Mouse (Mus musculus): ENCODE results near the gene Kif26b. TPM values are rescaled to one million over a fixed set of nuclear protein-coding genes. Genes with fewer than 3 reads are reported as not detected.

The Kif26b gene
- polyA plus RNA-seq, 1 experiment from 2014 or later = 8.7 TPM

DNA sequence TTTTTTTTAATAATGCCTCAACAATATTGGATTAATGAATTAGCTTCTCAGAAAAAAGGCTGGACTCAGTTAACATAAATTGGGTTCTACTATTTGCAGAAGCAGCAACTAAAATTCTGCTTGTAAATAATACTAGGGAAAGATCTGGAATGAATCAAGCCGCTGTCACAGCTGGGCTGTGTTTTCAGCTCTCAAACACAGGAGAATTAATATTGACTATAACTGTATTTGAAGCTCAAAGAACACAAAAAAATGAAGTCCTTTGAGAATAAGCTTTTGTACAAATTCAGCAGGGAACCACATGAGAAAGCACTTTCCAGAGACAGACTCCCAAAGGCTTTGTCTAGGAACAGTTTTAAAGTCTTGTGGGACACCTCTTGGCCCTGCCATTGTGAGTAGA lies 134.6 kb downstream of the Kif26b start:
- WGBS = 75% methylated on average over 1 of the region's 1 CpGs
- ATAC-seq = no peak

DNA sequence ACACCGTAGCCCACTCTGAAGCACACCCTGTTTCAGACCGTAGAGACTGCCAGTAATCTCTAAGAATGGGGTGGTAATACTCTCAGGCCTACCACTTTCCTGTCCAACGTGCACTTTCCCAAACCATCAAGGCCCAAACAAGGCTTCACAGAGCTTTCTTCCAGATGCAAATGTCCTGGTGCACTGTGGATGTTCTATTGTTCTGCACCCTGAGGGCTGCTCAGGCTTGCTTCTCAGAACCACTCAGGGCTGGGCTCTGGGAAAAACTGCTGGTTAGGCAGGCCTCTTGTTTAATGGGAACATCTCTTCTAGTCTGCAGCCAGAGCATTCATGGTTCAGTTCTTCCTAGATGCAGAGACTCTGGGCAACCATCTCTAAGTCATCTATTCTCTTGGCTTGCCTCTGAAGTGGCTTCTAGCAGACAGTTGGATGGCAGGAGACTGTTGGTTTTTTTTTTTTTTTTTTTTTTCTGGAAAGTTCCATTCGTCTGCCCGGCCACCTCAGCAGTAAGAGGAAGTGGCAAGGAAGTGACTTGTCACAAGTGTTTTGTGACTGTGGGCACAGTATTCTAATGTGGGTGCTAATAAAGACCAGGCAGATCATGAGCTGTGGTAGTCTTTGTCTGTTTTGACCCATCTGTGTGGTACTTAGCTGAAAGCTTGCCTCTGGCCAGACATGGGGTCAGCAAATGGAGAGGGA lies 135.5 kb downstream of the Kif26b start:
- no peaks in the 10 kb centered on the region for H3K9me3 ChIP-seq (ENCODE audit: control insufficient read depth, low read length)
- H3K27me3 ChIP-seq (replicated peaks; ENCODE audit: control insufficient read depth, insufficient read depth, low read length) = no peaks in the 10 kb centered on the region
- no peak for ATAC-seq
- H3K27ac ChIP-seq (ENCODE audit: low read depth, low read length) = no peak overlapping the region
- H3K9ac ChIP-seq (ENCODE audit: low read depth, low read length) = no peak overlapping the region
- no peak overlapping the region for H3K4me3 ChIP-seq (ENCODE audit: low read length)
- 72% methylated on average over 5 of the region's 5 CpGs for WGBS
- H3K4me1 ChIP-seq (ENCODE audit: control insufficient read depth, insufficient read depth, low read depth, low read length) = no peaks in the 10 kb centered on the region
- no peaks in the 10 kb centered on the region for H3K36me3 ChIP-seq (ENCODE audit: control insufficient read depth, insufficient read depth, low read length)
- H3K4me2 ChIP-seq (ENCODE audit: low read length) = no peak overlapping the region

More for the DNA sequence above, 134.6 kb downstream of the Kif26b start:
- no peaks in the 10 kb centered on the region for H3K36me3 ChIP-seq (ENCODE audit: control insufficient read depth, insufficient read depth, low read length)
- no peak overlapping the region for H3K27ac ChIP-seq (ENCODE audit: low read depth, low read length)
- no peaks in the 10 kb centered on the region for H3K4me1 ChIP-seq (ENCODE audit: control insufficient read depth, insufficient read depth, low read depth, low read length)
- no peak overlapping the region for H3K4me2 ChIP-seq (ENCODE audit: low read length)
- no peak overlapping the region for H3K9ac ChIP-seq (ENCODE audit: low read depth, low read length)
- H3K9me3 ChIP-seq (ENCODE audit: control insufficient read depth, low read length) = no peaks in the 10 kb centered on the region
- no peak overlapping the region for H3K4me3 ChIP-seq (ENCODE audit: low read length)
- no peaks in the 10 kb centered on the region for H3K27me3 ChIP-seq (replicated peaks; ENCODE audit: control insufficient read depth, insufficient read depth, low read length)

DNA sequence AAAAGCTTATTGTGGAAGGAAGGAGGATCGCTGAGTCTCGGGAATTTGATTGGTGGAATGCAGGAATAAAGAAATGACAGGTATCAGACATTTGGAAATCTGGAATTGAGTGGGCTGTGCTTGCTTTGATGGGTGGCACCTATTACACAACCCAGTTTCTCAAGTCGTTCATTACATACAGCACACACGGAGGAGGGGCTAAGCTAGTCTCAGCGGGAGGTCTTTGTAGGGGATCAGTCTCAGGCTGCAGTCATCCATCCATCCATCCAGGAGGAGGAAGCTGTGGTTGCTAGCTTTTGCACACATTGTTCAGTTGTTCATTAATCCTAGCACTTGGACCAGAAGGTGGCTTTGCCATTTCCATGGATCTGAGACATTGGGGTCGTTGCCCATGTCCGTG lies 137.6 kb downstream of the Kif26b start:
- ATAC-seq = no peak
- Histone ChIP-seq H3K36me3 (ENCODE audit: control insufficient read depth, insufficient read depth, low read length) (no peaks in the 10 kb centered on the region), H3K27ac (ENCODE audit: low read depth, low read length) (no peak overlapping the region), H3K9me3 (ENCODE audit: control insufficient read depth, low read length) (no peaks in the 10 kb centered on the region), H3K27me3 (replicated peaks; ENCODE audit: control insufficient read depth, insufficient read depth, low read length) (no peaks in the 10 kb centered on the region), H3K9ac (ENCODE audit: low read depth, low read length) (no peak overlapping the region), H3K4me2 (ENCODE audit: low read length) (no peak overlapping the region), H3K4me3 (ENCODE audit: low read length) (no peak overlapping the region), H3K4me1 (ENCODE audit: control insufficient read depth, insufficient read depth, low read depth, low read length) (no peaks in the 10 kb centered on the region)
- 74% methylated on average over 7 of the region's 7 CpGs for WGBS

DNA sequence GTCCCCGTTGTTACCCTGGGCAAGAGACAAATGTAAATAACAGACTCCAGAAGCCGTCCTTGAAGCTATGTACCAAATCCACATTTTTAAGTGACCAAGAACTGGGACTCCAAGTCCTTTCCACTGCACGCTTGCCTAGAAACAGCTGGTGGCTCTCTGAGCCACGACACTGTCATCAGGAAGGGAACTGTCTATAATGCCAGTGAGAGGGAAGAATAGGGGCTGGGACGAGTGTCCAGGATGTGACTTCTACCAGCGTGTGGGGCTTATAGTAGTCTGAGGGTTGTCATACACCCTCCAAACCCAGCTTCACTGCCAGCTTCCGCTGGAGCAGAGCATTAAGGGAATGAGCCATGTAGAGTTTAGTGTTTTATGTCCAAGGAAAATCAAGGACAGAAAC lies 138.9 kb downstream of the Kif26b start:
- H3K4me3 ChIP-seq (ENCODE audit: low read length) = no peak overlapping the region
- no peaks in the 10 kb centered on the region for H3K27me3 ChIP-seq (replicated peaks; ENCODE audit: control insufficient read depth, insufficient read depth, low read length)
- peaks cover 6% of the 10 kb centered on the region; the same call in 1 of the 2 replicates for H3K4me1 ChIP-seq (ENCODE audit: control insufficient read depth, insufficient read depth, low read depth, low read length)
- no peaks in the 10 kb centered on the region for H3K36me3 ChIP-seq (ENCODE audit: control insufficient read depth, insufficient read depth, low read length)
- ATAC-seq = no peak
- 79% methylated on average over 7 of the region's 7 CpGs for WGBS
- no peak overlapping the region for H3K9ac ChIP-seq (ENCODE audit: low read depth, low read length)
- H3K27ac ChIP-seq (ENCODE audit: low read depth, low read length) = no peak overlapping the region
- no peak overlapping the region for H3K4me2 ChIP-seq (ENCODE audit: low read length)
- no peaks in the 10 kb centered on the region for H3K9me3 ChIP-seq (ENCODE audit: control insufficient read depth, low read length)

DNA sequence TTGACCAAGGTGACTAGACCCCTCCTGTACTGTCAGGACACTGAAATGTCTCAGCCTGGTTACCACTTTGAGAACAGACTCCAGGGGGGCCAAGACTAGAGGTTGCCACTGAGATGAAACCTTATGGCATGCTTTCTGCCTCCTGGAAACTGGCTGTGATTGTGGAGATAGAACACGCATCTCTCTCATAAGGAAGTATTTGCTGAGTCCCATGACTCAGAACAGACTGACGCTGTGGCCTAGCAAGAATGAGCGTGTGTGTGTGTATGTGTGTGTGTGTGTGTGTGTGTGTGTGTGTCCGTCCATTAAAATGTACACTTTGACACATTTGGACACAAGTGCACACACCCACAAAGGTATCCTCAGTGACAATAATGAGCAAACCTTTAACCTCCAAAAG lies 140.0 kb downstream of the Kif26b start:
- Histone ChIP-seq H3K27ac (ENCODE audit: low read depth, low read length) (no peak overlapping the region), H3K9me3 (ENCODE audit: control insufficient read depth, low read length) (no peaks in the 10 kb centered on the region), H3K4me3 (ENCODE audit: low read length) (no peak overlapping the region), H3K4me2 (ENCODE audit: low read length) (no peak overlapping the region), H3K27me3 (replicated peaks; ENCODE audit: control insufficient read depth, insufficient read depth, low read length) (no peaks in the 10 kb centered on the region), H3K4me1 (ENCODE audit: control insufficient read depth, insufficient read depth, low read depth, low read length) (peaks cover 12% of the 10 kb centered on the region; the same call in 1 of the 2 replicates), H3K36me3 (ENCODE audit: control insufficient read depth, insufficient read depth, low read length) (no peaks in the 10 kb centered on the region), H3K9ac (ENCODE audit: low read depth, low read length) (no peak overlapping the region)
- 92% methylated on average over 4 of the region's 4 CpGs for WGBS
- no peak for ATAC-seq

DNA sequence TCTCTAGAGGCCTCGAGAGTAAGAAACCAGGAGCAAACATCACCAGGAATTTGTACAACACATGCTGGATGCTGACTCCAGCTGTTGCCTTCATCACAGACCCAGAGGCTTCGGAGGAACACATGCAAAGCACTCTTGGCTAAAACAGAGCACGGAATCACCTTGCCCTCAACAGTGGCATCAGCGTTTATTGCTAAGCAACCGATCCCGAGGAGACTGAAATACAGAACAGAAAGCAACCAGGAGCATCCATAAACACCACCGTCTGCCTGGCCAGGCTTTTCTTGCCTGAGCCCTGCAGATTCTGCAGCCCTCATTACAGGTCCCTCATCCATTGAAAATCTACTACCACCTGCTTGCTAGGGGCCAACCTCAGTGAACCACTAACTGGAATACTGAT lies 144.1 kb downstream of the Kif26b start:
- ATAC-seq = peak; percentile 34; the same call in 1 of the 2 replicates
- peaks cover 12% of the 10 kb centered on the region; the same call in 1 of the 2 replicates for H3K4me1 ChIP-seq (ENCODE audit: control insufficient read depth, insufficient read depth, low read depth, low read length)
- no peak overlapping the region for H3K4me3 ChIP-seq (ENCODE audit: low read length)
- WGBS = 33% methylated on average over 7 of the region's 7 CpGs
- H3K9ac ChIP-seq (ENCODE audit: low read depth, low read length) = no peak overlapping the region
- no peaks in the 10 kb centered on the region for H3K9me3 ChIP-seq (ENCODE audit: control insufficient read depth, low read length)
- H3K4me2 ChIP-seq (ENCODE audit: low read length) = no peak overlapping the region
- H3K36me3 ChIP-seq (ENCODE audit: control insufficient read depth, insufficient read depth, low read length) = no peaks in the 10 kb centered on the region
- H3K27me3 ChIP-seq (replicated peaks; ENCODE audit: control insufficient read depth, insufficient read depth, low read length) = no peaks in the 10 kb centered on the region
- H3K27ac ChIP-seq (ENCODE audit: low read depth, low read length) = no peak overlapping the region

DNA sequence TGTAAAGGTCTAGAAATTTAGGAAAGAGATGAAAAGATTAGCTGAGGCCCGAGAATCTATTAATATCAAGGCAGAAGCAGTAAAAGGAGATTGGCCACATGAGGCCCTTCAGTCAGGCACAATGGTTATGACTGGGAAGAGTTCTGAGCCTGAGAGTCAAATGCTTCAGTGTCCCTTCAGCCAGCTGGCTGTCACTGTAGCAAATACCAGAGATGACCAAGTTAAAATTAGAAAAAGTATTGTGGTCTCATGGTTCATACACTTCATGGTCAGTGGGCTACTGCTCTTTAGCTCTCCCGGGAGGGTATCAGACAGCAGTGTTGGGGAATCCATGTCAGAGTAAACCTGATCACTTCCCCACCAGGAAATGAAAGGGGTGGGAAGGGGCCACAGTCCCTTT lies 144.6 kb downstream of the Kif26b start:
- Histone ChIP-seq H3K4me3 (ENCODE audit: low read length) (no peak overlapping the region), H3K4me2 (ENCODE audit: low read length) (no peak overlapping the region), H3K27me3 (replicated peaks; ENCODE audit: control insufficient read depth, insufficient read depth, low read length) (no peaks in the 10 kb centered on the region), H3K36me3 (ENCODE audit: control insufficient read depth, insufficient read depth, low read length) (no peaks in the 10 kb centered on the region), H3K27ac (ENCODE audit: low read depth, low read length) (no peak overlapping the region), H3K9me3 (ENCODE audit: control insufficient read depth, low read length) (no peaks in the 10 kb centered on the region), H3K4me1 (ENCODE audit: control insufficient read depth, insufficient read depth, low read depth, low read length) (peaks cover 12% of the 10 kb centered on the region; the same call in 1 of the 2 replicates), H3K9ac (ENCODE audit: low read depth, low read length) (no peak overlapping the region)
- ATAC-seq = no peak
- 79% methylated on average over 2 of the region's 2 CpGs for WGBS

DNA sequence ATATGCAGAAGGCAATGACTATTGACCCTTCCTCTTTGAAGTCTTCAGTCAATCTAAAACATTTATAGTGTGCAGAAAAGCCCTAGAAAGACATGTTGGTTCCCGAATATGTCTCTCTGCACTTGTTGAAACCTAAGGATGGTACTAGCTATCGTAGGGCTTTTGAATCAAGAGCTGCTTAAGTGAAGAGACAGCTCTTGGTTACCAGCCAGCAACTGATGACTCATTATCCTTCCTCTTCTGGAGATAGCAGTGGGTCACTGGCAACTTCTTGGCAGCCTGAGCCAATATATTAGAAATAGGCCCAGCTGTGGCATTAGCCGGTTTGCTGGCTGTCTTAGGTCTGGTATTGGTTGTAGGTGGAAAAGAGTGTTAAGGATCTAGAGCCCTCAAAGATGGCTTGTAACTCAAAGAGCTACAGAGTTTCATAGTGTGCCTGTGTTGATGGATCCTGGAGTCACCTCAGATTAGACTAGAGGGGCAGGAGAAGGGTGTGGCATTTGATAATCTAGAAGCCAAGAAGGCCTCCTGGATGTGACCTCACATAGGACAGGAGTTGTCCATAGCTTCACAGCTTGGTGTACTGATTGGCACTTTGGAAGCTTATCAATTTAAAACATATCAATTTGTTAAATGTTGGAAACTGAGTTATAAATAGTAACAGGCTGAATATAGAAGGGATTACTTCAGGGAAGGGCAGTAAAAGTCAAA lies 146.8 kb downstream of the Kif26b start:
- ATAC-seq = no peak
- peaks cover 4% of the 10 kb centered on the region; the same call in 1 of the 2 replicates for H3K36me3 ChIP-seq (ENCODE audit: control insufficient read depth, insufficient read depth, low read length)
- no peak overlapping the region for H3K9ac ChIP-seq (ENCODE audit: low read depth, low read length)
- no peak overlapping the region for H3K4me2 ChIP-seq (ENCODE audit: low read length)
- H3K4me3 ChIP-seq (ENCODE audit: low read length) = no peak overlapping the region
- H3K4me1 ChIP-seq (ENCODE audit: control insufficient read depth, insufficient read depth, low read depth, low read length) = peaks cover 12% of the 10 kb centered on the region; the same call in 1 of the 2 replicates
- H3K9me3 ChIP-seq (ENCODE audit: control insufficient read depth, low read length) = no peaks in the 10 kb centered on the region
- H3K27ac ChIP-seq (ENCODE audit: low read depth, low read length) = no peak overlapping the region
- WGBS = 77% methylated on average over 3 of the region's 3 CpGs
- H3K27me3 ChIP-seq (replicated peaks; ENCODE audit: control insufficient read depth, insufficient read depth, low read length) = no peaks in the 10 kb centered on the region

DNA sequence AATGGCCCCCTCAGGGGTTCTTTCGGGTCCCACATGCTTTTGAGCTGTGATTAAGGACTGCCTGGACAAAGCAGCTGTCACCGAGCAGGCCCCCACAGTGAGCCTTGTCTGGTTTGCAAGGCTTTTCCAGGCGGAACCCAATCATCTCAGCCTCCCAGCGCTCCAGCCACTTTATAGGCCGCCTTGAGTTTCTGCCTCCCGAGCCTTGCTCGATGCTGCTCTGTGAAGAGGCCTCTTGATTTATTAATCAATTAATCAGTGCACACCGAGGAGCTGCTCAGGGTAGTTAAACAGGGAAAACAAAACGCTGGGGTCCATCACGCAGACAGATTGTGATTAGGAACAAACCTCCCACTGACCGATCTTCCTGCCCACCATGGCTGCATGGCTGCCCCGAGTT lies 148.2 kb downstream of the Kif26b start:
- H3K27ac ChIP-seq (ENCODE audit: low read depth, low read length) = no peak overlapping the region
- 33% methylated on average over 12 of the region's 12 CpGs for WGBS
- no peaks in the 10 kb centered on the region for H3K9me3 ChIP-seq (ENCODE audit: control insufficient read depth, low read length)
- H3K27me3 ChIP-seq (replicated peaks; ENCODE audit: control insufficient read depth, insufficient read depth, low read length) = no peaks in the 10 kb centered on the region
- no peak overlapping the region for H3K4me3 ChIP-seq (ENCODE audit: low read length)
- ATAC-seq = no peak; the same call in 1 of the 2 replicates
- H3K4me2 ChIP-seq (ENCODE audit: low read length) = no peak overlapping the region
- peaks cover 4% of the 10 kb centered on the region; the same call in 1 of the 2 replicates for H3K36me3 ChIP-seq (ENCODE audit: control insufficient read depth, insufficient read depth, low read length)
- H3K9ac ChIP-seq (ENCODE audit: low read depth, low read length) = no peak overlapping the region
- H3K4me1 ChIP-seq (ENCODE audit: control insufficient read depth, insufficient read depth, low read depth, low read length) = peaks cover 12% of the 10 kb centered on the region; the same call in 1 of the 2 replicates

Measured in hindbrain, embryonic 16.5 days (tissue).